Mouse (Mus musculus): ENCODE data around the gene Bcl2a1b. TPM values are rescaled to one million over a fixed set of nuclear protein-coding genes. Genes with fewer than 3 reads are reported as not detected.
A peak's percentile ranks its signal among the peaks of the same experiment; 100 is the strongest.
"Not testable (repeated sequence)": the region's sequence is repeated elsewhere in the genome, so short reads cannot be mapped to it uniquely, and the experiment has no call there.

The Bcl2a1b gene
- polyA plus RNA-seq, 1 experiment from 2014 or later = 2.0 TPM

GRCm38 (mm10) chr9:89210353-89211064, 11.5 kb downstream of the Bcl2a1b start, which contains the start of gene Mthfs:
Gene Mthfs, plus strand, starts transcription at chr9:89210676.
- not testable (repeated sequence) for H3K4me1 ChIP-seq (ENCODE audit: control insufficient read depth, insufficient read depth, low read length); H3K27ac ChIP-seq (ENCODE audit: low read depth, low read length); H3K9ac ChIP-seq (ENCODE audit: low read depth, low read length); H3K9me3 ChIP-seq (ENCODE audit: control insufficient read depth, low read length); H3K27me3 ChIP-seq (ENCODE audit: control insufficient read depth, insufficient read depth, low read length); H3K36me3 ChIP-seq (ENCODE audit: control insufficient read depth, insufficient read depth, low read length)
- peak within 1 kb of the TSS; percentile 24; the same call in 1 of the 2 replicates for H3K4me3 ChIP-seq (ENCODE audit: low read length)
- ATAC-seq (ENCODE audit: low FRiP score, low TSS enrichment) = peak; percentile 63
- WGBS = 25% methylated on average over 9 of the region's 12 CpGs
- H3K4me2 ChIP-seq (replicated peaks; ENCODE audit: low read depth, low read length) = peak within 1 kb of the TSS; percentile 40

GRCm38 (mm10) chr9:89211065-89211858, 12.3 kb downstream of the Bcl2a1b start:
- not testable (repeated sequence) for H3K27ac ChIP-seq (ENCODE audit: low read depth, low read length); H3K9me3 ChIP-seq (ENCODE audit: control insufficient read depth, low read length); H3K27me3 ChIP-seq (ENCODE audit: control insufficient read depth, insufficient read depth, low read length); H3K4me1 ChIP-seq (ENCODE audit: control insufficient read depth, insufficient read depth, low read length); H3K9ac ChIP-seq (ENCODE audit: low read depth, low read length); H3K36me3 ChIP-seq (ENCODE audit: control insufficient read depth, insufficient read depth, low read length)
- peak; percentile 97 for ATAC-seq (ENCODE audit: low FRiP score, low TSS enrichment)
- whole genome bisulfite sequencing = 9% methylated on average over 8 of the region's 44 CpGs
- H3K4me3 ChIP-seq (ENCODE audit: low read length) = peak overlapping the region; percentile 24; the same call in 1 of the 2 replicates
- peak overlapping the region; percentile 40 for H3K4me2 ChIP-seq (replicated peaks; ENCODE audit: low read depth, low read length)

DNA sequence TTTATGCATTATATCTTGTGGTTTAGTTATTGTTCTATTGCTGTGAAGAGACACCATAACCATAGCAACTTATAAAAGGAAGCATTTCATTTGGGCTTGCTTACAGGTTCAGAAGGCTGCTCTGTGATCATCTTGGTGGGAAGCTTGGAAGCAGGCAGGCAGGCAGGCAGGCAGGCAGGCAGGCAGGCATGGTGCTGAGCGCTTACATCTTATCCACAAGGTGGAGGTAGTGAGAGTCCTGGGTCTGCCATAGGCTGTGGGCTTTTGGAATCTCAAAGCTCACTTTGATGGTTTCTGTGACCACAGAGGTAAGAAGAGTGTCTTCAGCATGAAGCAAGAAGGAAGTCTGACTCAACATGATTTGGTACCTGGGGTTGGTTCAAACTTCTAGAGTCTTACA, 13.4 kb downstream of the Bcl2a1b start:
- H3K27ac ChIP-seq (ENCODE audit: low read depth, low read length); H3K27me3 ChIP-seq (ENCODE audit: control insufficient read depth, insufficient read depth, low read length); H3K4me1 ChIP-seq (ENCODE audit: control insufficient read depth, insufficient read depth, low read length); H3K9ac ChIP-seq (ENCODE audit: low read depth, low read length); H3K4me3 ChIP-seq (ENCODE audit: low read length); H3K36me3 ChIP-seq (ENCODE audit: control insufficient read depth, insufficient read depth, low read length); H3K9me3 ChIP-seq (ENCODE audit: control insufficient read depth, low read length); H3K4me2 ChIP-seq (replicated peaks; ENCODE audit: low read depth, low read length): not testable (repeated sequence)
- ATAC-seq (ENCODE audit: low FRiP score, low TSS enrichment) = peak; percentile 30; the same call in 1 of the 2 replicates
- WGBS = 59% methylated on average over 1 of the region's 1 CpGs

DNA sequence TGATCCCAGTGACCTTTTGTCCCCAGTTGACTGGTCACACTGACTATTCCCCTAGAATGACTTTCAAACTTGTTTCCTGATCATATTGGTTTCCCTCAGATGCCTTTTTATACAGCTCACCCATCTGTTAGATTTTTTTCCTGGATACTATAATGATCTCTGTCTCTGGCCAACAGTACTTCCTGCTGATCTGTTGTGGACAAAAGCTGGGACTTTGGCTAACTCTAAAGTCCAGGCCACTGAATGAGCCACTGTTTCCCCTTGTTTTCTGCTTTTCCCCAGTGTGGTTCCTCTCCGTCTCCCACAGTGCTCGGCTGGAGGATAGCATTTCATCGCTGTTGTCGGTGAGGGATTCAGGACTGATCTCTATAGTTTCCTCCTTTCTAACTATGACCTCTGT, 19.2 kb downstream of the Bcl2a1b start:
- not testable (repeated sequence) for H3K9me3 ChIP-seq (ENCODE audit: control insufficient read depth, low read length); H3K4me1 ChIP-seq (ENCODE audit: control insufficient read depth, insufficient read depth, low read length); H3K36me3 ChIP-seq (ENCODE audit: control insufficient read depth, insufficient read depth, low read length); H3K27me3 ChIP-seq (ENCODE audit: control insufficient read depth, insufficient read depth, low read length); H3K4me3 ChIP-seq (ENCODE audit: low read length); H3K27ac ChIP-seq (ENCODE audit: low read depth, low read length); H3K9ac ChIP-seq (ENCODE audit: low read depth, low read length); ATAC-seq (ENCODE audit: low FRiP score, low TSS enrichment); H3K4me2 ChIP-seq (replicated peaks; ENCODE audit: low read depth, low read length)
- 92% methylated on average over 4 of the region's 4 CpGs for WGBS

DNA sequence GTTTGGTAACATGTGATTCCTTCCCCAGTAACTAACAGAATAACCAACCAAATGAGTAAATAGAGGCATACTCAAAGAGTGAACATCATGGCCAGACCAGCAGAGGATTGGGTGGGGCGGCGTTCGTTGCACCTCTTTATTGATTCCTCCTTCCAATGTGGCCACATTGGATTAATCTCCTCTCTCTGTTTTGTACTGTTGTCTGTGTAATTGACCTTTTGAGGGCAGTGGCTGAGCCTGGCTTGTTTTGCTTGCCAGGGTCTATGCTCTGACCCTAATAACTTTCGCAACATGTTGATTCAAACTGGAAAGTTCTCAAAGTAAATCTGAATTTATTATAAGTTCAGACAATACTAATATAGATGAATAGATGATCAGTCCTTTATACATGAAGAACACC, 20.7 kb downstream of the Bcl2a1b start:
- not testable (repeated sequence) for H3K9ac ChIP-seq (ENCODE audit: low read depth, low read length); H3K4me1 ChIP-seq (ENCODE audit: control insufficient read depth, insufficient read depth, low read length); ATAC-seq (ENCODE audit: low FRiP score, low TSS enrichment); H3K36me3 ChIP-seq (ENCODE audit: control insufficient read depth, insufficient read depth, low read length); H3K9me3 ChIP-seq (ENCODE audit: control insufficient read depth, low read length); H3K27ac ChIP-seq (ENCODE audit: low read depth, low read length); H3K4me3 ChIP-seq (ENCODE audit: low read length); H3K4me2 ChIP-seq (replicated peaks; ENCODE audit: low read depth, low read length); H3K27me3 ChIP-seq (ENCODE audit: control insufficient read depth, insufficient read depth, low read length)
- 94% methylated on average over 3 of the region's 4 CpGs for WGBS

GRCm38 (mm10) chr9:89220704-89221287, 21.8 kb downstream of the Bcl2a1b start:
- H3K4me2 ChIP-seq (replicated peaks; ENCODE audit: low read depth, low read length); H3K9me3 ChIP-seq (ENCODE audit: control insufficient read depth, low read length); H3K9ac ChIP-seq (ENCODE audit: low read depth, low read length); H3K4me1 ChIP-seq (ENCODE audit: control insufficient read depth, insufficient read depth, low read length); H3K36me3 ChIP-seq (ENCODE audit: control insufficient read depth, insufficient read depth, low read length); H3K4me3 ChIP-seq (ENCODE audit: low read length); ATAC-seq (ENCODE audit: low FRiP score, low TSS enrichment); H3K27ac ChIP-seq (ENCODE audit: low read depth, low read length); H3K27me3 ChIP-seq (ENCODE audit: control insufficient read depth, insufficient read depth, low read length): not testable (repeated sequence)
- WGBS = 78% methylated on average over 6 of the region's 6 CpGs

DNA sequence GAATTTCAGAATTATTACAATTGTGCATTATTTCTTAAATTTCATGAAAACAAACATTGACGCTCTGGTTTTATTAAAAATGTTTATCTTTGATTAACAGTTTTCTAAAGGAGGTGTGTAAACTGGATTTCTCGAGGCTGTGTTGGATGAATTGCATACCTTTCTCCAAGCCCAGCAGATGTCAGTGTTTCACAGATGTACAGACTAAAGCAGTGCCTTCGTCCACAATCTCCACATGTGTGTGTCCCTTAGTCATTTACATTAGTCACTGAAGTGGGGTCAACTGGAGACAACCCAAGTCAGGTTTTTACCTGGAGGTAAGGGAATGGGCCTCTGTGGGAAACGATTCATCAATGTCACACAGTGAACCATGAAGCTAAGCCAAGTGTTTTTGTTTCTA, 27.1 kb downstream of the Bcl2a1b start:
- no peak for ATAC-seq (ENCODE audit: low FRiP score, low TSS enrichment)
- no peaks in the 10 kb centered on the region for H3K27me3 ChIP-seq (ENCODE audit: control insufficient read depth, insufficient read depth, low read length)
- WGBS = 57% methylated on average over 4 of the region's 4 CpGs
- no peak overlapping the region for H3K9ac ChIP-seq (ENCODE audit: low read depth, low read length)
- no peaks in the 10 kb centered on the region for H3K36me3 ChIP-seq (ENCODE audit: control insufficient read depth, insufficient read depth, low read length)
- no peak overlapping the region for H3K4me2 ChIP-seq (replicated peaks; ENCODE audit: low read depth, low read length)
- no peaks in the 10 kb centered on the region for H3K4me1 ChIP-seq (ENCODE audit: control insufficient read depth, insufficient read depth, low read length)
- no peaks in the 10 kb centered on the region for H3K9me3 ChIP-seq (ENCODE audit: control insufficient read depth, low read length)
- no peak overlapping the region for H3K27ac ChIP-seq (ENCODE audit: low read depth, low read length)
- H3K4me3 ChIP-seq (ENCODE audit: low read length) = no peak overlapping the region

GRCm38 (mm10) chr9:89228122-89228521, 29.1 kb downstream of the Bcl2a1b start:
- Histone ChIP-seq H3K4me1 (ENCODE audit: control insufficient read depth, insufficient read depth, low read length) (no peaks in the 10 kb centered on the region), H3K4me2 (replicated peaks; ENCODE audit: low read depth, low read length) (no peak overlapping the region), H3K9ac (ENCODE audit: low read depth, low read length) (no peak overlapping the region), H3K27me3 (ENCODE audit: control insufficient read depth, insufficient read depth, low read length) (no peaks in the 10 kb centered on the region), H3K36me3 (ENCODE audit: control insufficient read depth, insufficient read depth, low read length) (no peaks in the 10 kb centered on the region), H3K9me3 (ENCODE audit: control insufficient read depth, low read length) (no peaks in the 10 kb centered on the region), H3K4me3 (ENCODE audit: low read length) (no peak overlapping the region), H3K27ac (ENCODE audit: low read depth, low read length) (no peak overlapping the region)
- 89% methylated on average over 7 of the region's 7 CpGs for WGBS
- ATAC-seq (ENCODE audit: low FRiP score, low TSS enrichment) = no peak
